Mouse (Mus musculus) megakaryocyte-erythroid progenitor cell, adult 5-6 weeks (primary cell): Measurements from ENCODE around the gene Rrp15. TPM values are rescaled to one million over a fixed set of nuclear protein-coding genes. Genes with fewer than 3 reads are reported as not detected.

ENCODE experiments used
- ATAC-seq: replicated peaks from 2 replicates; pipeline ENCODE4 v1.8.0; 2016; ENCODE audit warnings: mild to moderate bottlenecking, inconsistent platforms; ENCODE audit not compliant: severe bottlenecking, poor library complexity, low FRiP score, low TSS enrichment
- total RNA-seq, 2 experiments: library from RNA; stranded (forward) in 1 of 2; stranded (reverse) in 1 of 2; fragments of 200-1000, 215-1000 nt in 1 of 2; fragments of >200 nt in 1 of 2; fragmentation: Nextera tagmentation in 1 of 2; gene quantifications; 2 replicates each; pipeline ENCODE4 v1.2.3; 2014 to 2017

The Rrp15 gene
- total RNA-seq, 2 experiments from 2014 or later = 61.8 to 187 TPM

DNA sequence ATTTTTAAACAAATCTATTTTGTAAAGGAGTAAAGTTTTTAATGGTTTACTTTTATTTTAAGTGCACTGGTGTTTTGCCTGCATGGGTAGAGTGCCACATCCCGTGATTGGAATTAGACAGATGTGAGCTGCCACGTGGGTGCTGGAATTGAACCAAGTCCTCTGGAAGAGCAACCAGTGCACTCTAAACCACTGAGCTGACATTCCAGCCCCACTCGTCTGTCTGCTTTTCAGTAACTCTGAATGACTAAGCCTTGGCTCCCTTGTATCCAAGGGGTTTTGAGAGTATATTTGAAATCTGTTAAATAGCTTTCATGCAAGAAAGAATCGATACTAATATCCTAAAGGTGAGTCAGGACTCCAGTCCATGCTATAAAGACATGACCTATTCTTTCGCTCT is 30.3 kb downstream of the Rrp15 start:
- ATAC-seq = no peak

DNA sequence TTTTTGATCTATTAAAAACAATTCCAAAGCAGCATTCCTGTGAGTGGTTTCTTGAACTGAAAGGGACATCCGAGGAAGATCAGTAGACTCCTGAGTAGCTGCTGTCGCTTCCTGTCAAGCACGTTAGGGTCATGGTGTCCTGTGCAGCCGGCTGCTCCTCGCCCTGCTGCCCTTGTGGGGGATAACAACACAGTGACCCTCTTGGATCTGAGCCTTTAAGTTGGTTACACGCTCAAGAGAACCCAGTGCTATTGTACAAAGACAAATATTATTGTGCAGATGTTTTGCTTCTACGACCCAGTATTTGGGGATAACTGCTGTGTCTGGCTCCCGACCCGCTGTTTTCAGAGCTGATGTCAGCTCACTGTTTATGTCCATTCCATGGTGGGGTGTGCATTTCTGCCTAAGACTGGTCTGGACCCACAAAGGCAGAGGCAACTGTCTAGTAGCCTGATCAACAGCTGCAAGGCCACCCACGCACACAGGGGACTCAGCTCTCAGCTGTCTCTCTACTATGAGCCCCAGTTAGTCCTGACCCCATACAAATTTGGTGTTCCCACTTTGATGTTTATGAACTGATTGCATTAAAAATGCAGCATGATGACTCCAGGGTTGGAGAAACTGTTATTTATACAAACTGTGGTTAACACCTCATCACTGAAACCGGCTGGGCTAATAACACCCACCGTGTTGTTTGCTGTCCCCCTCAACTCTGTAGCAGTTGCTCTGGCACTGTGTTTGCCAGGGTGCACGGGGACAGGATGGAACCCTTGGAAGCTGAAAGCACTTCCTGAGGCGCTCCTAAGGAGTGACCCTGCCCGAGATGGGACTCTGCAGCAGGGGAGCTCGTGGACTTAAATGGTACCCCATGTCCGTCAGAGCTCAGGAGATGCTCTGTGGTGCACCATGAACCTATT is 33.9 kb downstream of the Rrp15 start:
- ATAC-seq = no peak

DNA sequence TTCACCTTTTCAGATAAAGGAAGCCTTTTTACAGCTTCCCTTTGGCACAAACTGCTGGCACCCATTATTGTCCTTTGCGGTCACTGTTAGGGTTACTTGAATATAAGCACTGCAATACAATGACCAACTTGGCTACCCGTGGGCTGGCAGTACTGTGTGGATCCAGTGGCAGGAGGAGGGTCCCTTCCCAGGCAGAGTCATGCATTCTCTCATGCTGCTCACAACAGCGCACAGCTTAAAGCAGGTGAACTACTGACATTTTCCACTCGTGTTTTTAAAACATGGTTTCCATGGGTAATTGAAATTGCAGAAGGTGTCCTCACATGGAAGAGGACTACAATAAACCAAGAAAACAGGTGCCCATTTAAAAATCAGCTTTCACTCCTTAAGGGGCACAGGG is 34.9 kb downstream of the Rrp15 start:
- ATAC-seq = no peak

DNA sequence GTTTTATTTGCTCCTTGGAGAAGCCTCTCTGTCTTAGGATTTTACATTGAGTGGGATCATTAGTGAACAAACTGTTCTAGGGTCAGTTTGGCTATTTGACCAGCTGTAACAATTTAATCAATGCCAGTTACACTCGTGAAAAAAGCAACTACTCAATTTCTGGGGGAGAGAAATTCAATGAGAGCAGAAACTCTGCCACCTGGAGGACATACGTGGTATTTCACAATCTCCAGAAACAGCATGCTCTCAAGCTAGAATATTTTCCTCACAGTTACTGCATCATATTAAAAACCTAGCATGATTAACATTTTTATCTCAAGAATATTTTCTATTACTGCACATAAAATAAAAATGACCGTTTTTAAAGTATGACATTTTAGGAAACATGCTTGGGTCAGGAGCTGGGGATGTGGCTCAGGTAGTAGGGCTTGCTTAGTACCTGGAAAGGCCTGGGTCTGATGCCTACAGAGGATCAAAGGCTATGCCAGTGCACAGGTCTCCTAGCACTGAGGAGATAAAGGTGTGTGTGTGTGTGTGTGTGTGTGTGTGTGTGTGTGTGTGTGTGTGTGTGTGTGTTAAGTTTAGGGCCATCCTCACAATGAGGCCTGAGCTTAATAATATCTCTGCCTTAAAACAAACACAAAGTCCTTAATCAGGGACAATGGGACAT is 36.2 kb downstream of the Rrp15 start:
- peak; percentile 59; the same call in 1 of the 2 replicates for ATAC-seq

DNA sequence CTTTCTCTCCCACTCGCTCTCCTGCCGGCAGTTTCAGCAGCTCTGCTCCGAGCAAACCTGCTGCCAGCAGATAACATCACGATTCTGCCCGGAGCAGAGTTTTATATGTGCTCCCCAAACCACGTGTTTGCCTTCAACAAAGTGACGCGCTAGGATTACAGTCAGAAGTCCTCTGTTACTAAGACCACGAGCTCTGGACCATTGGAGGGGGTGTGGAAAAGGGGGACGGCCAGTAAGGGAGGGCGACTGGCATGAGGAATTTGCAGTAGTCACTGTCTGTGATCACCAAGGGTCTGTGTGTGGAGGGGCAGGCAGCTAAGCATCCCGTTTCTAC is 43.3 kb downstream of the Rrp15 start, which contains the start of gene Tgfb2:
Tgfb2 (minus strand) TSS at position 75 of the 334 bp plus-strand sequence.
- ATAC-seq = peak; percentile 56

DNA sequence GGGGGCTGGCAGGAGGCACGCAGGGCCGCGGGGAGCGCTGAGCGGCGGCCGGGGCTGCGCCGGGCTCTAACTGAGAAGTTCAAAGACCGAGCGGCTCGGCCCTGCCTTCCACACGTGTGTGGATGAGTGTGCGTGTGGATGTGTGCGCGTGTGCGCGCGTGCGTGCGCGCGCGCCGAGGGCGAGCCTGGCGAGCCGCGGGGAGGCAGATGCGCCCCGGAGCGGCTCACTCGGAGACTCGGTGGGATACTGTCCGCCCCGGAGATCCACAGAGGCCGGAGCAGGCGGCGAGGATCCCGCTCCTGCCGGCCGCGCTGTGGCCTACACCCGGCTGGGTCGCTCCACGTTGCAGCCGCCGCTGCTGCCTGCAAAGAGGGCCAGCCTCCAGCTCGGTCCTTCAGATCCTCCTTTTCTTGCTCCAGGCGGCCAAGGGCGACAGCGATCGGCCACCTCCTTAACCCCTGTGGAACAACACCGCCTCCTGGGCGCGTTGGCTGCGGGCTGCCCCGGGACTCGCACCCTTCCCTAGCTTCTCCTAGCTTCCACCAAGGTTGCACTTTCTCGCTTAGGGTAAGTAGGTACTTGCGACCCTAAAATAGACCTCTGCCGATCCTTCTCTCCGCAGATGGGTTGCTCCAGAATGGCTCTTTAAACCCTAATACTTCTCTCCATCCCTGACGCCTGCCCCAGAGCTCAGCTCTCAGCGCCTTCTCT is 43.8 kb downstream of the Rrp15 start:
- ATAC-seq = peak; percentile 49

DNA sequence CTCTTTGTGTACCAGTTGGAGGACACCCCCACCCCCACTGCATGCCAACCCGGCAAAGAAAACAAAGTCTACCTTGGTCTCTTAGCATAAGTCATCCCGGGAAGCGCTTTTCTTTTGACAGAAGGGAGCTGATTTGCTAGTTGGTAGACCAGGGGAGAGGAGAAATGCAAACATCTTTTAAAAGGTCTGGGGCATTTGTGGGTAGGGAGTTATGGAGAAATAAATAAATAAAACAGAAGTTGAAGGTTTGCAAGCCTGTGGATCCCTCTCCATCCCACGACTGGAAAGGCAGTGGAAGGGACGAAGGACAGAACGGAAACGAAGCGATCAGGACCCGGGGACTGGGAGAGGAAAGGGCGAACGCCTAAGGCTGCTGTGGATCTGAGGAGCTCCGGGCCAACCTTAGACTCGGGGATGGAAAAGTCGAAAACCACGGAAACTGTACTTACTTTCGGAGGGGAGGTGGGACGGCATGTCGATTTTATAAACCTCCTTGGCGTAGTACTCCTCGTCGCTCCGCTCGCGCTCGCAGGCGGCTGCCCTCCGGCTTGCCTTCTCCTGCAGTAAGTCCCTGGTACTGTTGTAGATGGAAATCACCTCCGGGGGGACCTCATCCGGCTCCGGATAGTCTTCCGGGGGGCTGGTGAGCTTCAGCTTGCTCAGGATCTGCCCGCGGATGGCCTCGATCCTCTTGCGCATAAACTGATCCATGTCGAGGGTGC is 45.0 kb downstream of the Rrp15 start:
- no peak for ATAC-seq

DNA sequence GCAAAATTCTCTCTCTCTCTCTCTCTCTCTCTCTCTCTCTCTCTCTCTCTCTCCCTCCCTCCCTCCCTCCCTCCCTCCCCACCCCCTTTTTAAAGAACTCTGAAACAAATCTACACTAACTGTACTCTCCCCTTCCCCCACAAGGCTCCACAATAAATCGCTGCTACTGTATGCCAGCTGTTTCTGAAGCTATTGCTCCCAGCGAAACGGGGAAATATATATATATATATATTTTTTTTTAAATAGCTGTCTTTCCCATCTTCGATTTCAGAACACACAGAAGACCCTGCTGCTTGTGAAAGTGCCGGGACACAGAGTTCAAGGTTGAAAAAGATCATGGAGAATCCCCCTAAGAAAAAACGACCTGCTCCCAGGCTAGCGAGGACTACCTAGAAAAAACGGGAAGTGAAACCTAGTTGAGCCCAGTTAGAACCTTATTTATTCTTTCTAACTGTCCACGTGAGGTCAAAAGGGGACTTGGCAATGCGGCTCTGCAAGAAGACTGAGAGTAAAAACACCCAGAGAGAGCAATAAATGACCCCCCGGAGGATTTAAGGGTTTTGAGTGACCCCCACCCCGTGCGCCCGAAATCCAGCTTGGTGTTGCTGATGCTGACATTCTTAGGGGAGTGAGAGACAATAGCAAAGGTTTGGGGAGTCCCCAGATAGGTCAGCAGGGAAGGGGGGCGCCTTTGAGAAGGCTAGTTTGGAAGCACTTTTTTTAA is 45.7 kb downstream of the Rrp15 start:
- no peak for ATAC-seq

DNA sequence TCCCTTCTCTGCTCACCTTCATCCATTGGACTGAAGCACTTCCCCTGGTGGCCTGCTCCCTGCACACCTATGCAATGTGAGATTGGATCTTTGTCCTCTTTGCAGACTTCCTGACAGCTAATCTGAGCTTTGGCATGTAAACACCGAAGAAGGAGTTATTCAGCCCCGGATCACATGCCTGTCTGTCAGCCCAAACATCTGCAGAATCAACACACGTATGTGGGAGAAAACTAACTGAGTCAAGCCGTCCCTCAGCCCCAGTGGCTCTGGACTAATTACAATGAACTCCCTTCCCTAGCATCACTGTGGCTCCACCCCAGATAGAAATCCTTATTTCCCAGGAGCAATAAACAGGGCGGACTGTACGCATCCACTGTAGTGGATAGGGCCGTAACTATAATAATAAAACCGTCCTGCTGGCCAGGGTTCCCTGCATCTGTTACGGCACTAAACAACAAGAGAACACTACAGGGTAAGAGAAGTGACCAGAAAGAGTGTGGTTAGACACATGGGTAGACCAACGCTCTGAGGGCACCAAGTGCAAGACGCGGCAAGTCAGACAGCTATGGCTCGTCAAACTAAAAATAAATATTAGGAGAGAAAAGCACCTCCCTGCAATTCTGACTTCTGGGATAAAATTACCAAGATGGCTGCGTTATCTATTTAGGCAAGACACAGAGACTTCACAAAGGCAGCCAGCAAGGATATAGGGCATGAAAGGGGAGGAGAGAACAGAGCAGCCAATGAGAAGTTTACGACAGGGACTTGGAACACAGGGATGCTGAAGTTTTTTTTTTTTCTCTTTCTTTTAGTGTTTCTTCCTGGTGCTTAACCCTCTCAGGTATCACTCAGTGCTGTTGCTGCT is 46.5 kb downstream of the Rrp15 start:
- no peak for ATAC-seq

DNA sequence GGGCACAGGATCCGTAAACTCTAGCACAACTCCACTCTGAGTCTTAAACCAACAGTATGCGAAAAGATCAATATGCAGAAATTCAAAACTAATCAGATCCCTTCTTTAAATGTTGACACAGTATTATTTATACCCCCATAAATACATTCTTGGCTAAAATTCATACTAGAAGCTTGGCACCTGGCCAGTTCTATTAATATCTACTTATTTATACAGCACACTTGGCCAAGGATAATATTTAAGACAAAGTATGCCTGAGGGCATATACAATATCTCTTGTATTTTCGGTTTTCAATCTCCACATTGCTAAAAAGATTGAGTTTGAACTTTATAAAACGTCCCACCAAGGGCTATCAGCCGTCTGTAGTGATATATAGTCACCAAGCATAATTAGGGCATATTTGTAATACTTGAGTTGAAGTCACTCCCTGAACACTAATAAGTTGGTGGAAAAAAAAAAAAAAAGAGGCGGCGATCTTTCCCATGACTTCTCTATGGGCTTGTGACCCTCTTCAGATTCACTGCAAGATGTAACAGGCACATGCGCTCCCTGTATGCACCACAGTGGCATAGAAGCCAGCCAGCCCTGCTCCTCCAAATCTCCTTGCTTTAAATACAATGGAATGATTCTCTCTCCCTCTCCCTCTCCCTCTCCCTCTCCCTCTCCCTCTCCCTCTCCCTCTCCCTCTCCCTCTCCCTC is 47.8 kb downstream of the Rrp15 start:
- ATAC-seq = no peak

DNA sequence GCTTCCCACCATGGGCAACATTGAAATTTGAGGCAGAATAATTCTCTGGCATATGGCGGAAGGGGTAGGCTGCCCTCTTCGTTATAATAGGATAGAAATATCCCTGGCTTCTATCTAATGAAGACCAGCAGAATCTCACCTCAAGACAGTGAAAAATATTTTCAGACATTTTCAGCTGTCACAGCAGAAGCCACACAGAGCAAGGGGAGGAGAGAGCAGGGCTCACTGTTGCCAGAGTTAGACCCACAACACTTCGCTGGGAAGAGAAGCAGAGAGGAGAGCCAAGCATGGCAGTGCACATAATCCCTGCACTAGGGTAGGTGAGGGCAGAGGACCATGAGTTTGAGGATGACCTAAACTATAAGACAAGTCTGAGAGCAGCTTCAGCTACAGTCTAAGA is 48.7 kb downstream of the Rrp15 start:
- no peak for ATAC-seq

DNA sequence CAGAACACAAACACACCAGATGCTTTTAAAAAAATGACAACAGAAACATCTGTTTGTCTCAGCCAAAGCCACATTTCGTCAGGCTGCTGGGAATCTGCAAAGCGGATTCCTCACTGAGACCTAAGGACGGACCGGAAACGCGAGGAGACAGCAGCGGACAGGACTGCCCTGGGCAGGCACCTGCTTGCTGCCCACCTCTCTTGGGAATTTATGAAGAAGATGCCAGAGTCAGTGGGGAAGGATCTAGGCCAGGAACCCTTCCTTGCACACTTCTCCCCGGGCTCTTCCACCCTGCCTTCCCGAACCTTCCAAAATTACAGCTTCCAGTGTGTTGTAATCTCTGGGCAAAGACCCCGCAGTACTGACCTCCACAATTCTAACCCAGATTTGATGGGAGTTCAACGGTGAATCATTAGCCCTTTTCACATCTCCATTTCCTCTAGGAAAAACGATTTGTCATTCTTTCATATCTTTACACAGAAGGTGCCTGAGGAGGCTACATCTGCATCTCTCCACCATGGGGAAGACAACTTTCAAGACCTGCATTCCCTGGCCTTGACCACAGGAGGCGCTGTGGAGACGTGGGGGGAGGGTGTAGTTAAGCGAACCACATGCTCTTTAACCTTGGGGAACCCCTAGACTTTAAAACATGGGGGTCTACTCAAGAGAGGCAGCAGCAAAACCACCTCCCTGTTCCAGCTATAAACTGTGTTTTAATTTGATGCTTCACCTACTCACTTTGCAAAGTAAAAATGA is 50.4 kb downstream of the Rrp15 start:
- ATAC-seq = no peak

DNA sequence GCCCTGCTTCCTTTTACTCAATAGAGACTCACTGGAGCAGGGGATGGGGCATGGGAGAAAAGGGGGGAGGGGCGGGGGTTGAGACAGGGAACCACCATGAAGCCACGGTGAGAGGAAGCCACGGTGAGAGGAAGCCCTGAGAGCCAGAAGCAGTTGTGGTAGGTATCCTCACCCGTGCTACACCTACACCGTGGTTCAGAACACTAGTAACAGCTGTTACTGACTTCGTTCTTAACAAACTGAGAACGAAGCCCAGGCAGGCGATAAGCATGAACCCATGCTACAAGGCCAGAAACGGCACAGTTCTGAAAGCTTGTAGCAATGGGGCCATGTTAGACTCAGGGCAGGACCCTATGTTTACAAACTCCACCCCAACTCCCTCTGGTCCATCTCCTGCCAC is 52.9 kb downstream of the Rrp15 start:
- ATAC-seq = no peak

DNA sequence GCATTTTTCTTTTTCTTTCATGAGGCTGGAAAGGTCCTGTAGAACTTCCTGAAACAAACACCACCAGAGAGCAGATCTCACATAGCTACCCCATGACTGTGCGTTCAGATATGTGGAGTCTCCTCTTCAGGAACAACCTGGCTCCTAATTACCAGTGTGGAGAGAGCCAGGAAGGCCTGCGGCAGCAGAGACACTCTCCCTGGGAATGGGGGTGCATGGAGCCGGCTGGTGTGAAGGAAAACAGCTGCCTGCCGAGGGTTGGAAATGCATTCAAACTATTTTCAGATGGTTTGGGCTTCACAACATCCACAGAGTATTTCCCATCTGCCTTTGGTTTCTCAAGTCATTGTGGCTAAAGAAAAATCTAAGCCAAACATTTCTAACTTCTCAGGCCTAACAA is 53.8 kb downstream of the Rrp15 start:
- ATAC-seq = no peak

DNA sequence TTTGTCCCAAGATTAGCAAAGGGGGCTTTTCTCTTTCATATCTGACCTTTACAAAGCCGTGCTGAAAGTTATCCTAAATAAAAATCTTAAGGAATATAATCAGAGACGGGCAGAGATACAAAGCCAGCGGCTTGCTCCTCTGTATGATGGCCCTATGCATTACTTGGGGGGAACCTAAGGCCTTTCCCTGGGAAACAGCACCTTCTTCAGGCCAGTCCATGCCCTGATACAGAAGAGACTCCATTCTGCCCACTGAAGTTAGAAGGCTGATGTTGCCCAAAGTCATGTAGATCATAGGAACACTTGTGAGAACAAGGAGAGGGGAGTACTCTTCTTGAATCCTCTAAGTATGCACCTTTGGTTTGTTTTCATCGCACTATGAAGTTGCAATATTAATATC is 56.8 kb downstream of the Rrp15 start:
- no peak for ATAC-seq

DNA sequence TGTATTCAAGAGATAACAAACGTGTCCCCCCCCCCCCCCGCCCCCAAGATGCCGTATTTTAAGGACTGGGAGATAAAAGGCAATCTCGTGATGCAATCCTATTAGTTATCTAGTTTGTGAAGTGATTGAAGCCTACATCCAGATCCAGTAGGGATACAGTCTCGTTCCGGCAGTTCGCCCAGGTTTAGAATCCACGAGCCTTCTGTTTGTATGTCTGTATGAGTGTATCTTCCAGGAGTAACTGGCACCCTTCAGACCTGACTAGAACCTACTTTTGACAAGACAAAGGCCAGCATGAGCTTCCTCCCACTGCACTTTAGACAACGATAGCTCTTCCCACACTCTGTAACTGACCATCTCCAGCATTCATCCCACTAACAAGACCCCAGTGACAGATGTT is 57.5 kb downstream of the Rrp15 start:
- no peak for ATAC-seq

DNA sequence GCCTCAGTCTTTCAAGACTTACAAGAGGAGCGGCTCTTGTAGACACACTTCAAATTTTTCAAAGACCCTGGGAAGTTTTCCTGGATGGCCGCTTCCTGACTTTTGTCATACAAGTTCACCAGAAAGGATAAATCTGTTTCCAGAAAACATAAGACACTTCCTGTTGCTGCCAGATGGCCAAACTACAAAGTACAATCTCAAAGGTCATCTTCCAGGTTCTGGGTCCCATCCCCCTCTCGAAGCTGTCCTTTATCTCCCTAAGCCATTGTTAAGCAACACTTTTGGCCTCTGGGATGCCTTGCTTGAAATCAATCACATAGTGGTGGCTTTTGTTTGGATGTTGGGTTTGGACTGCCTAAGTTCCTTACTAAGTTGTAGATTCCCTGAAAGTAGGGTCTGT is 65.1 kb downstream of the Rrp15 start:
- ATAC-seq = no peak
